Mouse (Mus musculus): ENCODE data around the gene Srp68.

The Srp68 gene

GRCm38 (mm10) chr11:116274045-116274666 lies at the start of gene Srp68:
Srp68 (minus strand) TSS chr11:116274217.
- DNase-seq (ENCODE audit: low read depth, low spot score): peak; percentile 92

- peak; percentile 92 for DNase-seq (ENCODE audit: low read depth, low spot score)
These were observed 45.0 kb upstream of the Srp68 start for GRCm38 (mm10) chr11:116318719-116319659.

GRCm38 (mm10) chr11:116312359-116312758 lies 38.3 kb upstream of the Srp68 start:
- no peak for DNase-seq (ENCODE audit: low read depth, low spot score)

DNA sequence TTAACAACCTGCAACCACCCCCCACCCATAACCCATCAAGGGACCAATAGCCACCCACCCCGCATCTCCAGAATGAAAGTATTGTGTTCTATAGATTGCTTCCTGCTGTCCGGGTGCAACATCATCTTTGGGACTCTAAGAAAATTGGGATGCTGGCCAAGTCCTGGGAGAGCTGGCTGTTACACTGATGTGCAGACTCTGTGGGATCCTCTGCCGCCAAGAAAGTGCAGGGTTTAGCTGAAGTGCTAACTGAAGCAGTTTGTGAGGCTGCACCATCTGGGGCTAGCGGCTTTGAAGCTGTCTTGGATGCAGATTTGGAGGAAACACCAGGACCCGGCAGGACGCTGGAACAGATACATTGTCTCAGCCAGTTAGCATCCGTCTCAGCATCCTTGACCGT lies 37.2 kb upstream of the Srp68 start:
- DNase-seq (ENCODE audit: low read depth, low spot score): no peak

- DNase-seq (ENCODE audit: low read depth, low spot score): no peak
These were observed 35.6 kb upstream of the Srp68 start for GRCm38 (mm10) chr11:116309601-116310000.

DNA sequence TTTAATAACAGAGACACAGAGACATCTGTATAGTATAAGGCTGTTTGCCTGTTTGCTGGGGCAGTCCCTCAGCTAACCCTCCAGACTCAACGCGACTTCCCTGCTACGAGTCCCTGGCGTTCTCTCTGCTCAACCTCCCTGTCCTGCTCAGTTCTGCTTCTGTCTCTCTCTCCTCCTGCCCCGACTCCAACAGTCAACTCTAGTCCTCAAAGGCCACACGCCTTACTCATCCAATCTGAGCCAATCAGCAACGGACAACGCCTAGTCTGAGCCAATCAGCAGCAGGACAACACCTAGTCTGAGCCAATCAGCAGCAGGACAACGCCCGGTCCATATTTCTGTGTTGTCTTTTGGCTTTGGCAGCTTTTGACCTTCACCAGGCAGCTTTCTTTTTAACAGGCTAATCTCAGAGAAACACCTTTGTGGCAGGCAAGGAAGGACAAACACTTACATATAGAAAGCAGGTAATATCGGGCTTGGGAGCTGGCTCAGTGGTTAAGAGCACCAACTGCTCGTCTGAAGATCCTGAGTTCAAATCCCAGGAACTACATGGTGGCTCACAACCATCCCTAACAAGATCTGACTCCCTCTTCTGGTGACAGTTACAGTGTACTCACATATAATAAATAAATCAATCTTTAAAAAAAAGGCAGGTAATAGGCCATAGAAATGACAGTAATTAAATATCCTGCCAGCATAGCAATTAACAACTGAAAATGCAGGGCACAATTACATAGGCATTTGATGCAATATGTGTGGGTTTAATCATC lies 33.9 kb upstream of the Srp68 start:
- DNase-seq (ENCODE audit: low read depth, low spot score): no peak

GRCm38 (mm10) chr11:116307019-116307725 lies 33.2 kb upstream of the Srp68 start, which contains the start of gene Exoc7:
Exoc7 (minus strand) TSS chr11:116307233.
- no peak for DNase-seq (ENCODE audit: low read depth, low spot score)

GRCm38 (mm10) chr11:116306126-116306982 lies 32.3 kb upstream of the Srp68 start:
- peak; percentile 97 for DNase-seq (ENCODE audit: low read depth, low spot score)

- no peak for DNase-seq (ENCODE audit: low read depth, low spot score)
These were observed 31.4 kb upstream of the Srp68 start for GRCm38 (mm10) chr11:116305423-116305822.

GRCm38 (mm10) chr11:116298621-116299020 lies 24.6 kb upstream of the Srp68 start:
- no peak for DNase-seq (ENCODE audit: low read depth, low spot score)

- no peak for DNase-seq (ENCODE audit: low read depth, low spot score)
These were observed 24.2 kb upstream of the Srp68 start for GRCm38 (mm10) chr11:116298221-116298620.

- no peak for DNase-seq (ENCODE audit: low read depth, low spot score)
These were observed 23.0 kb upstream of the Srp68 start for GRCm38 (mm10) chr11:116297017-116297416.

- no peak for DNase-seq (ENCODE audit: low read depth, low spot score)
These were observed 22.2 kb upstream of the Srp68 start for GRCm38 (mm10) chr11:116296191-116296734.

DNA sequence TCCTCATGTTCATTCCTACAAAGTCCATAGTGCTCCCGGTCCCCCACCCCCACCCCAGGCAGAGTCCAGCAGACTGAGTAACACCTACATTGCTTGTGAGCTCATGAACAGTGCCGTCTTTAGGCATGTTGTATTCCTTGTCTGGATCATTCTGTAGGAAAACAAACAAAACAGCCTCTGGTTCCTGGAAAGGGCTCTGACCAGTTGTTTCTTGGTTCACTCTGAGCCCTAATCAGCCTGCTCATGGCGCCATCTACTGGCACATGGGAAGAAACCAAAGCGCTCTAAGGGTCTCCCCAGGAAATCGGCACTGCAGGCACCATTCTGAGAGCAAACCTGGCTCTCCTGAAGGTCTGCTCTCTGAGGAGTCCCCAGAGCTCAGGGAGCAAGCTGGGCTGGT lies 20.3 kb upstream of the Srp68 start:
- peak; percentile 75 for DNase-seq (ENCODE audit: low read depth, low spot score)

- no peak for DNase-seq (ENCODE audit: low read depth, low spot score)
These were observed 19.6 kb upstream of the Srp68 start for GRCm38 (mm10) chr11:116293538-116294137.

DNA sequence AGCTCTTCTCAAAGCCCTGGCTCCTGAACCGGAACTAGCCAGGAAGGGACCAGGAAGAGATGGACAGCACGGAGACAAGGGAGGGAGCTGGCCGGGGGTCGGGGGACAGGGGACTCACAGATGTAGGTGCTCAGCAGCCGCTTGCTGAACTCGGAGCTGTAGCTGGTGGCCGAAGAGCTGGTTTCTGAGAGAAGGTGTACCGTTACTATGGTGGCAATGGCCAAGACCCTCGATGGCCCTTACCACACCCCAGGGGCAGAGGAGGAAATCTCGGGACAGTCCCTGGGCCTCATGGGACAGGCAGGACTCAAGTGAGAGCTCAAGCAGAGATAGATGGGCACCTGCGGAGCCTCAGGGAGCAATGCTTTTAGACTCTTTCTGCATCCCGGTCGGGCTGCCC lies 18.4 kb upstream of the Srp68 start:
- DNase-seq (ENCODE audit: low read depth, low spot score): no peak

GRCm38 (mm10) chr11:116290556-116290955 lies 16.5 kb upstream of the Srp68 start:
- no peak for DNase-seq (ENCODE audit: low read depth, low spot score)

- DNase-seq (ENCODE audit: low read depth, low spot score): no peak
These were observed 13.3 kb upstream of the Srp68 start for GRCm38 (mm10) chr11:116287351-116287750.

- no peak for DNase-seq (ENCODE audit: low read depth, low spot score)
These were observed 11.8 kb upstream of the Srp68 start for GRCm38 (mm10) chr11:116285770-116286191.

GRCm38 (mm10) chr11:116283982-116284381 lies 10.0 kb upstream of the Srp68 start:
- DNase-seq (ENCODE audit: low read depth, low spot score): no peak

Data from CD4-positive, CD25-positive, alpha-beta regulatory T cell, adult 2 months (primary cell).